Mouse (Mus musculus) myocyte (in vitro differentiated cells): ENCODE results near the gene Cd83.

Experiments
- E2F4 ChIP-seq: IDR thresholded peaks from one replicate; pipeline ENCODE4 v1.6.1; 2011; ENCODE audit warnings: mild to moderate bottlenecking, control low read depth, moderate library complexity; ENCODE audit not compliant: insufficient read depth
- MAX ChIP-seq: IDR thresholded peaks from one replicate; pipeline ENCODE4 v1.6.1; 2011; ENCODE audit warnings: low read depth, mild to moderate bottlenecking, control low read depth
- MYOD1 ChIP-seq, 3 experiments: IDR thresholded peaks; one replicate each; pipeline ENCODE4 v1.6.1; 2011; ENCODE audit warnings: control low read depth in 2 of 3, low read depth in 2 of 3, mild to moderate bottlenecking in 2 of 3, moderate library complexity in 1 of 3; ENCODE audit not compliant: insufficient read length in 2 of 3, control insufficient read depth in 1 of 3
- POLR2A ChIP-seq: IDR thresholded peaks from one replicate; pipeline ENCODE4 v1.6.1; 2011; ENCODE audit warnings: low read depth, mild to moderate bottlenecking, control low read depth, moderate library complexity; ENCODE audit not compliant: insufficient read length
- POLR2AphosphoS2 ChIP-seq: IDR thresholded peaks from one replicate; pipeline ENCODE4 v1.6.1; 2011; ENCODE audit warnings: low read depth, control low read depth; ENCODE audit not compliant: insufficient read length
- TCF12 ChIP-seq: IDR thresholded peaks from one replicate; pipeline ENCODE4 v1.6.1; 2011; ENCODE audit warnings: mild to moderate bottlenecking, control low read depth; ENCODE audit not compliant: poor library complexity, insufficient read depth, severe bottlenecking
- USF1 ChIP-seq: IDR thresholded peaks from one replicate; pipeline ENCODE4 v1.6.1; 2011; ENCODE audit warnings: low read depth, mild to moderate bottlenecking, control low read depth, moderate library complexity

GRCm38 (mm10) chr13:43763301-43763994 is 21.1 kb upstream of the Cd83 start:
- no peak for TF ChIP-seq USF1
- TF ChIP-seq POLR2A = no peak
- TF ChIP-seq MAX = no peak
- no peak for TF ChIP-seq POLR2AphosphoS2
- no peak for TF ChIP-seq E2F4
- TF ChIP-seq TCF12 = no peak
- no peak for TF ChIP-seq MYOD1 (IDR thresholded peaks at IDR 0.05; ENCODE audit: control insufficient read depth in 1 of 3, insufficient read length in 2 of 3, low read depth in 2 of 3)
